Mouse (Mus musculus): ENCODE data around the gene Rhbdl3. TPM values are rescaled to one million over a fixed set of nuclear protein-coding genes. Genes with fewer than 3 reads are reported as not detected.

The Rhbdl3 gene
- polyA plus RNA-seq, 1 experiment from 2014 or later, result 10.9 TPM

DNA sequence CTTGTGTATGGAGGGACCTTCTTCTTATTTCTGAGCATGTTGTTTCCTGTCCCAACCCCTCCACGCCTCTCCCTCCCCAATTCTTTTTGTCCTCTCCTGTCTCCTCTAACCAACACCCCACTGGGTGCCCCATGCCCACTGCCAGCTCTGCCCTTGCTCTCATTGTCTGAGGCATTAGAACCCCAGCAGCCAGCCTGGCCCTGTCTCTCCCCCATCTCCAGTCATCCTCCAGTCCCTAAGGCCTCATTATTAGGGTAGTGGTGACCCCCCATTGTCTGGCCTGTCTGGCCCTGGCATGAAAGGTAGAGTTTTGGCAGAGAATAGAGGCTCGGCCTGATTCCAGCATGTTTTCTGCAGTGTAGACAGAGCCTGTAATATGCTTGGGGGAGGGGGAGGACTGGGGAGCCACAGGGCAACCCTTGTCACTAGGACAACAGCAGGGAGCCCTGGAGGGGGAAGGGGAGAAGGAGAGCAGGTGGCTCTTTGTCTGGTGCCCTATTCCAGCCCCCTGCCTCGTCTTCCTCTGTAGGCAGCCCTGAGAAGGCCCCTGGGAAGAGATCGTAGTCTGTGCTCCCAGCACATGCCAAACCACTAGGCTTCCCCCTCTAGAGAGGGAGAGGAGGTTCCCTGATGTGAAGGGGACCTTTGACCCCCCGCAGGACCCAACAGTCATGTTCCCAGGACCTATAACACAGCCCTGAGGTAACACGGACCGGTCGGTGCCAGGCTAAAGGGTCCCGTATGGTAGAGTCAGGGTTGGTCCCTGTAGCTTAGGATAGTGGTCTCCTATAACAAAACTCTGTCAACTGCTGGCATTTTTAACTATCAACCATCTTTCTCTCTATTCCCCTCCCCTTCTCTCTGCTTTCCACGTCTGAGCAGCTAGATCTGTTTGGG lies 15.3 kb downstream of the Rhbdl3 start:
- H3K9me3 ChIP-seq (replicated peaks; ENCODE audit: control insufficient read depth, low read length), result no peaks in the 10 kb centered on the region
- 0 out of 2 replicates have a peak, but pooled peaks cover 3% of the 10 kb centered on the region for H3K36me3 ChIP-seq (ENCODE audit: control insufficient read depth, insufficient read depth, low read length)
- peak overlapping the region; percentile 88 for H3K27ac ChIP-seq (ENCODE audit: low read depth, low read length)
- no peaks in the 10 kb centered on the region for H3K27me3 ChIP-seq (replicated peaks; ENCODE audit: control insufficient read depth, insufficient read depth, low read length)
- no peak overlapping the region for H3K4me2 ChIP-seq (ENCODE audit: low read length)
- H3K4me3 ChIP-seq (ENCODE audit: low read depth, low read length), result no peak overlapping the region
- peak; percentile 94 for DNase-seq (ENCODE audit: low spot score)
- 30% methylated on average over 10 of the region's 10 CpGs for WGBS
- peak; percentile 90 for ATAC-seq
- H3K4me1 ChIP-seq (ENCODE audit: control insufficient read depth, insufficient read depth, low read length), result peaks cover 53% of the 10 kb centered on the region
- no peak overlapping the region; the same call in 1 of the 2 replicates for H3K9ac ChIP-seq (ENCODE audit: low read length)

DNA sequence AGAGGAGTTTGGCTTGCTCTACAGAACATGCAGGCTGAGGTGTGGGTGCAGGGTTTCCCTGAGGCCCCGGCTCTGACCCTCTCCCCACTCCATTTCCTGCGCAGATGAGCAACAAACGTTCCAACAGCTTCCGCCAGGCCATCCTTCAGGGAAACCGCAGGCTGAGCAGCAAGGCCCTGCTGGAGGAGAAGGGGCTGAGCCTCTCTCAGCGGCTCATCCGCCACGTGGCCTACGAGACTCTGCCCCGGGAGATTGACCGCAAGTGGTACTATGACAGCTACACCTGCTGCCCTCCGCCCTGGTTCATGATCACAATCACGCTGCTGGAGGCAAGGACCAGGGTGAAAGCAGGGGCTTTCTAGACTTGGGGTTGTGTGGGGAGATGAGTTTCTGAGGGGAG lies 22.5 kb downstream of the Rhbdl3 start:
- no peak for ATAC-seq
- no peak overlapping the region for H3K4me3 ChIP-seq (ENCODE audit: low read depth, low read length)
- H3K9ac ChIP-seq (ENCODE audit: low read length), result no peak overlapping the region
- H3K36me3 ChIP-seq (ENCODE audit: control insufficient read depth, insufficient read depth, low read length), result peaks cover 21% of the 10 kb centered on the region
- H3K27me3 ChIP-seq (replicated peaks; ENCODE audit: control insufficient read depth, insufficient read depth, low read length), result no peaks in the 10 kb centered on the region
- H3K4me1 ChIP-seq (ENCODE audit: control insufficient read depth, insufficient read depth, low read length), result peaks cover 3% of the 10 kb centered on the region; the same call in 1 of the 2 replicates
- no peaks in the 10 kb centered on the region for H3K9me3 ChIP-seq (replicated peaks; ENCODE audit: control insufficient read depth, low read length)
- WGBS, result 67% methylated on average over 13 of the region's 13 CpGs
- H3K4me2 ChIP-seq (ENCODE audit: low read length), result no peak overlapping the region
- H3K27ac ChIP-seq (ENCODE audit: low read depth, low read length), result no peak overlapping the region
- no peak for DNase-seq (ENCODE audit: low spot score)

DNA sequence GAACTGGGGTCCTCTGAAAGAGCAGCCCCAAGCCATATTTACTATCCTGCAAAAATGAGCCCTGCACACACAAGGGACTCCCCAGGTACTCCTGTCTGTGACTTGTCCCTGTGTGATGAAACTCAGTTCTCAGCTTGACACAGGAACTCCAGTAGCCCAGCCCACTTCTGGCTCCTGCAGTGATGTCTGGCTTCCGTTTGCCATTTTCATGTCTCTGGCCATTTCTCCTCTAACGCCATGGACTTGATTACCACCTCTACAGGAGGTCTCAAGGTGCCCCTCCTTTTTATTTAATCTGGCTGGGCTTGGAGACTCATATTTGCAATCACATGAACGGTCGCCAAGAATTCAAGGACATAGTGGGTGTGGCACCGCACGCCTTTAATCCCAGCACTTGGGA lies 23.9 kb downstream of the Rhbdl3 start:
- no peak for DNase-seq (ENCODE audit: low spot score)
- Histone ChIP-seq H3K4me2 (ENCODE audit: low read length) (no peak overlapping the region), H3K4me3 (ENCODE audit: low read depth, low read length) (no peak overlapping the region), H3K4me1 (ENCODE audit: control insufficient read depth, insufficient read depth, low read length) (no peaks in the 10 kb centered on the region), H3K36me3 (ENCODE audit: control insufficient read depth, insufficient read depth, low read length) (peaks cover 25% of the 10 kb centered on the region), H3K9me3 (replicated peaks; ENCODE audit: control insufficient read depth, low read length) (no peaks in the 10 kb centered on the region), H3K27me3 (replicated peaks; ENCODE audit: control insufficient read depth, insufficient read depth, low read length) (no peaks in the 10 kb centered on the region), H3K27ac (ENCODE audit: low read depth, low read length) (no peak overlapping the region), H3K9ac (ENCODE audit: low read length) (no peak overlapping the region)
- whole genome bisulfite sequencing, result 77% methylated on average over 6 of the region's 6 CpGs
- ATAC-seq, result no peak

DNA sequence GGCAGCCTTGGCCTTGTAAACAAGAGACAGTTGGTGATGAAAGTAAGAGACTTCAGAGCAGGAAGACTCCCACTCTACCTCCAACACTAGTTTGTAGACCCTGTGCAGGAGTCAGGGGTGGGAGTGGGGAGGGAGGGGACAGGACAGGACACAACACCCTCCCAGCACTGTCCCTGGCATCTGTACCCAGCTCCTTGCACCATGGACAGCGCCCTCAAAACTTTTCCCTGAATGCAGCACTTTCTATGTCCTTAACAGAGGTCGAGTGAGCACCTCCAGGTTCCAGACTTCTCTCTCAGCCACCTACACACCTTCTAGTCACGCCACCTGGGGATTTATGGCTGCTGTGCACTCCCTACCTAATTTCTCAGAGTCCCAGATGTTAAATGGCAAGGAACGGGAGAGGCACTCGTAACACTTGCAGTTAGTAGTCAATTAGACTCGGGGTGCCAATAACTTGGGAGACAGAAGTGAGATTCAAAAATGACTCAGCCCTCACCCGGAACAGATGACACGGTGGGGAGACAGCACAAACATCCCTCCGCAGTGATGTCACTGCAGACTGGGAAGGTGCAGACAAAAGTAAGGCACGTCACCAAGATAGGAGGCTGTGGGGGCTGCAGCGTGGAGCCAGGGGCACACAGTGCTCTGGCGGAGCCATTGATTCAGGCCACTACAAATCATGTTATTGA lies 32.1 kb downstream of the Rhbdl3 start:
- Histone ChIP-seq H3K9me3 (replicated peaks; ENCODE audit: control insufficient read depth, low read length) (no peaks in the 10 kb centered on the region), H3K4me2 (ENCODE audit: low read length) (no peak overlapping the region), H3K4me3 (ENCODE audit: low read depth, low read length) (no peak overlapping the region), H3K36me3 (ENCODE audit: control insufficient read depth, insufficient read depth, low read length) (peaks cover 45% of the 10 kb centered on the region), H3K4me1 (ENCODE audit: control insufficient read depth, insufficient read depth, low read length) (peaks cover 19% of the 10 kb centered on the region), H3K9ac (ENCODE audit: low read length) (no peak overlapping the region), H3K27ac (ENCODE audit: low read depth, low read length) (no peak overlapping the region), H3K27me3 (replicated peaks; ENCODE audit: control insufficient read depth, insufficient read depth, low read length) (no peaks in the 10 kb centered on the region)
- WGBS, result 69% methylated on average over 12 of the region's 12 CpGs
- no peak for ATAC-seq
- no peak for DNase-seq (ENCODE audit: low spot score)

DNA sequence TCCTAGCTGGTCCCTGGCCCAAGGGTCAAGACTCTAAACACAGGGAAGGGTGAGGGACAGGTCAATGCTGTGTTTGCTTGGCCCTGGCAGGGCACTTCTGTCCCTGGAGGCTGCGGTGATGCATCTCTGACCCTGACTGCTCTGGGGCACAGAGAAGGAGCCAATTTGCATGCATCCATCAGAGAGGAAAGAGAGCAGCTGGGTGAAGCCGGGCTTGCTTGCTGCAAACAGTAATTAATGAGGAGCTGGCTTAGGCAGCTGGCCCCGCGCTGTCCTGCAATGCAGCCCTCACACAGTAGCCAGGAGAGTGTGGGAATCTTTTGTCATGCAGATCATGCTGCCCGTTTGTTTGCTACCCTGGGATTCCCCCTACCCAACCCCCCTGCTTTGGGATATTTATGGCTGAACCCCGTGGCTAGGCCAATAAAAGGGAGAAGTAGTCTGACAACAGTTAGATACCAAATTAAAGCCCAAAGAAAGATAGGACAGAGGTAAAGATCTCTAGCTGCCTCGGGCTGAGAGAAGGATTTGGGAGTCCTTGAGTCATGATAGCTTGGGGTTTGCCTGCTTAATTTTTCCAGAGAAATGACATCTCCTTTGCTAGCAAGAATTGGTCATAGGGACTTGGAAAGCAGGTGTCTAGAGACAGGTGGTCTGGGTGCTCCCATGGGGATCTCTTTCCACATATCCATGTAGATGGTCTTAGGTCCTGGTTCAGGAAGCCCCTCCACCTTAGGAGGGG lies 35.1 kb downstream of the Rhbdl3 start:
- no peaks in the 10 kb centered on the region for H3K27me3 ChIP-seq (replicated peaks; ENCODE audit: control insufficient read depth, insufficient read depth, low read length)
- ATAC-seq (peak; percentile 94), DNase-seq (ENCODE audit: low spot score) (peak; percentile 93)
- H3K36me3 ChIP-seq (ENCODE audit: control insufficient read depth, insufficient read depth, low read length), result peaks cover 36% of the 10 kb centered on the region
- no peak overlapping the region for H3K4me3 ChIP-seq (ENCODE audit: low read depth, low read length)
- H3K9ac ChIP-seq (ENCODE audit: low read length), result no peak overlapping the region; the same call in 1 of the 2 replicates
- no peak overlapping the region for H3K4me2 ChIP-seq (ENCODE audit: low read length)
- no peaks in the 10 kb centered on the region for H3K9me3 ChIP-seq (replicated peaks; ENCODE audit: control insufficient read depth, low read length)
- WGBS, result 1% methylated on average over 7 of the region's 7 CpGs
- peak overlapping the region; percentile 75 for H3K27ac ChIP-seq (ENCODE audit: low read depth, low read length)
- H3K4me1 ChIP-seq (ENCODE audit: control insufficient read depth, insufficient read depth, low read length), result peaks cover 19% of the 10 kb centered on the region

DNA sequence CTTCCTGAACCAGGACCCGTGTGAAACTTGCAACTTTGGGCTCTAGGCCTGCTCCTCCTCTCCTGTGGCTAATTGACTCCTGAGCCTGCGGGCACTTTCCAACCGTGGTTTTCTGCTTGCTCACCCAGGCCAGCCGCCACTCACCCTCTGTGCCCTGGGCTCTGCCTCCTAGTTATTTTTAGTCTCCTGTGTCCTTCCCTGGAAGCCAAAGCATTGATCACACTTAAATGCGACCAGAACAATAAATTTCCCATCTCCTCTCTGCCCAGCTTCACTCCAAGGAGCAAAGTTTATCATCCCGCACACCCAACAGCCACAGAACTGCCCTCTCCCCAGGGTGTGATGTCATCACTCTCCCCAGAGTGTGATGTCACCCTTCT lies 35.6 kb downstream of the Rhbdl3 start:
- Histone ChIP-seq H3K27me3 (replicated peaks; ENCODE audit: control insufficient read depth, insufficient read depth, low read length) (no peaks in the 10 kb centered on the region), H3K4me3 (ENCODE audit: low read depth, low read length) (no peak overlapping the region), H3K4me1 (ENCODE audit: control insufficient read depth, insufficient read depth, low read length) (peaks cover 19% of the 10 kb centered on the region), H3K4me2 (ENCODE audit: low read length) (no peak overlapping the region), H3K9me3 (replicated peaks; ENCODE audit: control insufficient read depth, low read length) (no peaks in the 10 kb centered on the region), H3K27ac (ENCODE audit: low read depth, low read length) (peak overlapping the region; percentile 75), H3K9ac (ENCODE audit: low read length) (peak overlapping the region; percentile 21; the same call in 1 of the 2 replicates), H3K36me3 (ENCODE audit: control insufficient read depth, insufficient read depth, low read length) (peaks cover 33% of the 10 kb centered on the region)
- DNase-seq (ENCODE audit: low spot score) (no peak), ATAC-seq (no peak)
- WGBS, result 7% methylated on average over 6 of the region's 6 CpGs

DNA sequence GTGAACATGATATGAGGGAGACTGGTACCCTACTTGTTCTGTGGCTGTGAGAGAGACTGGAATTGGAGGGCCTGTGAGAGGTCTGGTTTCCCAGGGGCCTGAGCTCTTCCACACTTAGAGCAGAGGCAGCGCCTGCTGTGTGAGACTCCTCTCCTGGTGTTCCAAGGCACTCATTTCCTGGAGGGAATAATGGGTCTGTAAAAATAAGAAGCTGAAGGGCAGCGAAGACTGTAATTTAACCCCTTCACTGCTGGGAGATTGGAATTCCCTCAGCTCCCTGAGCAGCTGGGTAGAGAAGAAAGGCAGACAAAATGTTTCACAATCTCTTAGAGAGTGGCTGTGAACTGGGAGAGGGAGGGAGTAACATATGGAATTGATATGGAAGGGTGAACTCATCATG lies 41.8 kb downstream of the Rhbdl3 start:
- Histone ChIP-seq H3K4me1 (ENCODE audit: control insufficient read depth, insufficient read depth, low read length) (peaks cover 4% of the 10 kb centered on the region; the same call in 1 of the 2 replicates), H3K9ac (ENCODE audit: low read length) (no peak overlapping the region), H3K9me3 (replicated peaks; ENCODE audit: control insufficient read depth, low read length) (no peaks in the 10 kb centered on the region), H3K4me3 (ENCODE audit: low read depth, low read length) (no peak overlapping the region), H3K27me3 (replicated peaks; ENCODE audit: control insufficient read depth, insufficient read depth, low read length) (no peaks in the 10 kb centered on the region), H3K27ac (ENCODE audit: low read depth, low read length) (no peak overlapping the region), H3K36me3 (ENCODE audit: control insufficient read depth, insufficient read depth, low read length) (peaks cover 4% of the 10 kb centered on the region), H3K4me2 (ENCODE audit: low read length) (no peak overlapping the region)
- DNase-seq (ENCODE audit: low spot score), result peak; percentile 55
- WGBS, result 8% methylated on average over 2 of the region's 2 CpGs
- ATAC-seq, result no peak

DNA sequence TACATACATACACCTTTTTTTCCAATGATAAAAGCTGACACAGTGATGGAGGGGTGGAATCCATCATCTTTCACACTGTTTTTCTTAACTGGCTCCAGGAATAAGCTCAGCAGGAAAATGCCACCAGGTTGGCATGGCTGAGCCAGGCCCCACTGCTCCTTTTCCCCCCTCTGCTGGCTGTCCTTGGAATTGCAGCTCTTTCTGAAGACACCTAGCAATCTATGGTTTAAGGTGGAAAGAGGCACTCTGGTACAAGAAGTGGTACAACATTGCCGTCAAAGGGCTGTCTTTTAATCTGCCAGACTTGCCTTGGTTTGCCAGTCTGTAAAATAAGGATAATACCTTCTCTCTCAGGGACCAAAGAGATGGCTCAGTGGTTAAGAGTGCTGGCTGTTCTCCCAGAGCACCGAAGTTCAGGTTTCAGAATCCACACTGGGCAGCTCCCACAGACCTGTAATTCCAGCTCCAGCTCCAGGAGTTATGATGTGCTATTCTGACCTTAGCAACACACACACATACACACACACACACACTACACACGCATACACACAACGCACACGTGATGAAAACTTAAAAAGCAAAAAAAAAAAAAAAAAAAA lies 51.2 kb downstream of the Rhbdl3 start:
- peak; percentile 93 for DNase-seq (ENCODE audit: low spot score)
- peak; percentile 37; the same call in 1 of the 2 replicates for ATAC-seq
- no peaks in the 10 kb centered on the region for H3K27me3 ChIP-seq (replicated peaks; ENCODE audit: control insufficient read depth, insufficient read depth, low read length)
- no peaks in the 10 kb centered on the region for H3K9me3 ChIP-seq (replicated peaks; ENCODE audit: control insufficient read depth, low read length)
- H3K27ac ChIP-seq (ENCODE audit: low read depth, low read length), result no peak overlapping the region
- no peaks in the 10 kb centered on the region for H3K4me1 ChIP-seq (ENCODE audit: control insufficient read depth, insufficient read depth, low read length)
- H3K4me2 ChIP-seq (ENCODE audit: low read length), result no peak overlapping the region
- WGBS, result 73% methylated on average over 5 of the region's 5 CpGs
- no peak overlapping the region for H3K9ac ChIP-seq (ENCODE audit: low read length)
- H3K36me3 ChIP-seq (ENCODE audit: control insufficient read depth, insufficient read depth, low read length), result peaks cover 12% of the 10 kb centered on the region; the same call in 1 of the 2 replicates
- H3K4me3 ChIP-seq (ENCODE audit: low read depth, low read length), result no peak overlapping the region
